Mouse (Mus musculus) hindlimb bud, embryonic 11.5 days (tissue): ENCODE measurements around the gene Tgfb3.
A peak's percentile ranks its signal among the peaks of the same experiment; 100 is the strongest.

Experiments used
- DNase-seq: peaks from one replicate; pipeline ENCODE4 v3.0.0-alpha.2; 2012; ENCODE audit warnings: low read depth, low spot score; ENCODE audit errors: extremely low spot score

Tgfb3 gene

GRCm38 (mm10) chr12:86078553-86079201 is at the start of gene Tgfb3:
Gene Tgfb3 (minus strand): TSS chr12:86079041.
- DNase-seq, result peak; percentile 79

GRCm38 (mm10) chr12:86128122-86128521 is 49.3 kb upstream of the Tgfb3 start:
- DNase-seq, result no peak

GRCm38 (mm10) chr12:86124016-86124415 is 45.2 kb upstream of the Tgfb3 start:
- DNase-seq, result no peak

GRCm38 (mm10) chr12:86116295-86116835 is 37.5 kb upstream of the Tgfb3 start:
- no peak for DNase-seq

GRCm38 (mm10) chr12:86110637-86111036 is 31.8 kb upstream of the Tgfb3 start:
- DNase-seq, result no peak

- no peak for DNase-seq
These were observed 30.7 kb upstream of the Tgfb3 start for GRCm38 (mm10) chr12:86109531-86109930.

GRCm38 (mm10) chr12:86107645-86108044 is 28.8 kb upstream of the Tgfb3 start:
- no peak for DNase-seq

GRCm38 (mm10) chr12:86106086-86106485 is 27.2 kb upstream of the Tgfb3 start:
- DNase-seq, result no peak

- DNase-seq, result no peak
These were observed 26.7 kb upstream of the Tgfb3 start for GRCm38 (mm10) chr12:86105546-86105945.

GRCm38 (mm10) chr12:86104297-86104696 is 25.5 kb upstream of the Tgfb3 start:
- DNase-seq, result no peak

- no peak for DNase-seq
These were observed 25.0 kb upstream of the Tgfb3 start for GRCm38 (mm10) chr12:86103852-86104251.

GRCm38 (mm10) chr12:86103391-86103790 is 24.6 kb upstream of the Tgfb3 start:
- no peak for DNase-seq

GRCm38 (mm10) chr12:86102686-86103085 is 23.8 kb upstream of the Tgfb3 start:
- no peak for DNase-seq

- DNase-seq, result no peak
These were observed 21.9 kb upstream of the Tgfb3 start for GRCm38 (mm10) chr12:86100711-86101110.

GRCm38 (mm10) chr12:86097781-86098180 is 18.9 kb upstream of the Tgfb3 start:
- no peak for DNase-seq

- no peak for DNase-seq
These were observed 17.0 kb upstream of the Tgfb3 start for GRCm38 (mm10) chr12:86095806-86096205.

GRCm38 (mm10) chr12:86094075-86094474 is 15.2 kb upstream of the Tgfb3 start:
- no peak for DNase-seq

- no peak for DNase-seq
These were observed 12.8 kb upstream of the Tgfb3 start for GRCm38 (mm10) chr12:86091601-86092132.

GRCm38 (mm10) chr12:86090764-86091163 is 11.9 kb upstream of the Tgfb3 start:
- DNase-seq, result no peak

GRCm38 (mm10) chr12:86088042-86088441 is 9.2 kb upstream of the Tgfb3 start:
- no peak for DNase-seq

- no peak for DNase-seq
These were observed 7.7 kb upstream of the Tgfb3 start for GRCm38 (mm10) chr12:86086550-86086949.

- no peak for DNase-seq
These were observed 7.0 kb upstream of the Tgfb3 start for GRCm38 (mm10) chr12:86085873-86086272.
